Mouse (Mus musculus) megakaryocyte progenitor cell, adult 5-6 weeks (primary cell): ENCODE measurements around the gene Map3k9. TPM values are rescaled to one million over a fixed set of nuclear protein-coding genes. Genes with fewer than 3 reads are reported as not detected.

Experiments used
- ATAC-seq: replicated peaks from 2 replicates; pipeline ENCODE4 v1.8.0; 2016; ENCODE audit warnings: mild to moderate bottlenecking, moderate TSS enrichment, inconsistent platforms; ENCODE audit not compliant: poor library complexity
- total RNA-seq, 2 experiments: library from RNA; stranded (forward) in 1 of 2; stranded (reverse) in 1 of 2; fragments of 157-497, 149-512 nt in 1 of 2; fragments of 200-1000 nt in 1 of 2; gene quantifications; 2 replicates each; pipeline versions ENCODE4 v1.2.3 to v1.2.4; 2015 to 2017

The Map3k9 gene
- total RNA-seq, 2 experiments from 2014 or later = 0.37 to 0.92 TPM

- ATAC-seq = peak; percentile 98
These were observed 7.7 kb upstream of the Map3k9 start for GRCm38 (mm10) chr12:81788672-81789084.

GRCm38 (mm10) chr12:81787262-81787661 is 6.3 kb upstream of the Map3k9 start:
- ATAC-seq = no peak

GRCm38 (mm10) chr12:81783301-81783700 is 2.3 kb upstream of the Map3k9 start:
- no peak for ATAC-seq

GRCm38 (mm10) chr12:81782606-81783005 is 1.6 kb upstream of the Map3k9 start:
- no peak for ATAC-seq

- no peak for ATAC-seq
These were observed 493 bp downstream of the Map3k9 start for GRCm38 (mm10) chr12:81780271-81781093.

- ATAC-seq = no peak
These were observed 1.1 kb downstream of the Map3k9 start for GRCm38 (mm10) chr12:81779831-81780230.

GRCm38 (mm10) chr12:81776191-81776590 is 4.8 kb downstream of the Map3k9 start:
- peak; percentile 35 for ATAC-seq

- ATAC-seq = no peak
These were observed 5.3 kb downstream of the Map3k9 start for GRCm38 (mm10) chr12:81775641-81776040.

GRCm38 (mm10) chr12:81774186-81774585 is 6.8 kb downstream of the Map3k9 start:
- ATAC-seq = no peak

- ATAC-seq = no peak
These were observed 11.5 kb downstream of the Map3k9 start for GRCm38 (mm10) chr12:81769458-81769857.

- ATAC-seq = no peak
These were observed 15.6 kb downstream of the Map3k9 start for GRCm38 (mm10) chr12:81765386-81765785.

- ATAC-seq = peak; percentile 44; the same call in 1 of the 2 replicates
These were observed 16.6 kb downstream of the Map3k9 start for GRCm38 (mm10) chr12:81764370-81764769.

GRCm38 (mm10) chr12:81754651-81755050 is 26.3 kb downstream of the Map3k9 start:
- peak; percentile 87 for ATAC-seq

GRCm38 (mm10) chr12:81751116-81751515 is 29.9 kb downstream of the Map3k9 start:
- ATAC-seq = peak; percentile 45

GRCm38 (mm10) chr12:81748918-81749317 is 32.1 kb downstream of the Map3k9 start:
- ATAC-seq = no peak

GRCm38 (mm10) chr12:81748021-81748576 is 32.9 kb downstream of the Map3k9 start:
- no peak for ATAC-seq

GRCm38 (mm10) chr12:81746400-81747024 is 34.5 kb downstream of the Map3k9 start:
- peak; percentile 35 for ATAC-seq

GRCm38 (mm10) chr12:81735246-81736070 is 45.5 kb downstream of the Map3k9 start:
- no peak for ATAC-seq

GRCm38 (mm10) chr12:81726246-81726822 is 54.6 kb downstream of the Map3k9 start:
- no peak for ATAC-seq

- ATAC-seq = no peak
These were observed 56.2 kb downstream of the Map3k9 start for GRCm38 (mm10) chr12:81724776-81725175.

GRCm38 (mm10) chr12:81723375-81723774 is 57.6 kb downstream of the Map3k9 start:
- no peak for ATAC-seq
